Mouse (Mus musculus) MEL (cell line): ENCODE data around the gene Pcbp2.

Experiments used
- CHD2 ChIP-seq: IDR thresholded peaks from 2 replicates; pipeline ENCODE4 v1.6.1; 2011; ENCODE audit warnings: low read length, improper control_type of control experiment
- CTCF ChIP-seq, 3 experiments: IDR thresholded peaks in 2 of 3; conservative IDR thresholded peaks in 1 of 3; 2 replicates each; pipeline ENCODE4 v1.5.1; 2011 to 2012; ENCODE audit warnings: low read length in 3 of 3, low read depth in 2 of 3, mild to moderate bottlenecking in 2 of 3, improper control_type of control experiment in 1 of 3, inconsistent platforms in 1 of 3, mixed read lengths in 1 of 3, moderate library complexity in 1 of 3; ENCODE audit not compliant: control insufficient read depth in 1 of 3, insufficient read depth in 1 of 3, poor library complexity in 1 of 3, severe bottlenecking in 1 of 3
- ETS1 ChIP-seq: IDR thresholded peaks from 2 replicates; pipeline ENCODE4 v1.6.1; 2012; ENCODE audit warnings: low read depth, mild to moderate bottlenecking, inconsistent platforms, low read length, improper control_type of control experiment, moderate library complexity
- GABPA ChIP-seq: IDR thresholded peaks from 2 replicates; pipeline ENCODE4 v1.6.1; 2012; ENCODE audit warnings: low read depth, mild to moderate bottlenecking, inconsistent platforms, low read length, improper control_type of control experiment, moderate library complexity
- KAT2A ChIP-seq: conservative IDR thresholded peaks from 2 replicates; pipeline ENCODE4 v1.6.1; 2012; ENCODE audit warnings: low read depth, low read length, improper control_type of control experiment, inconsistent platforms
- MEF2A ChIP-seq: IDR thresholded peaks from 2 replicates; pipeline ENCODE4 v1.6.1; 2014; ENCODE audit warnings: low read depth, mild to moderate bottlenecking, inconsistent platforms, low read length, improper control_type of control experiment; ENCODE audit not compliant: poor library complexity, insufficient replicate concordance, severe bottlenecking; ENCODE audit errors: extremely low read depth
- POLR2A ChIP-seq, 2 experiments: IDR thresholded peaks; 2 replicates each; pipeline ENCODE4 v1.6.1; 2011 to 2012; ENCODE audit warnings: low read length in 2 of 2, mild to moderate bottlenecking in 2 of 2, control low read depth in 1 of 2, improper control_type of control experiment in 1 of 2, low read depth in 1 of 2, moderate library complexity in 1 of 2; ENCODE audit not compliant: control insufficient read depth in 1 of 2, insufficient read depth in 1 of 2, poor library complexity in 1 of 2
- RAD21 ChIP-seq: IDR thresholded peaks from 2 replicates; pipeline ENCODE4 v1.6.1; 2011; ENCODE audit warnings: mild to moderate bottlenecking, low read depth, low read length, improper control_type of control experiment
- RCOR1 ChIP-seq: IDR thresholded peaks from 2 replicates; pipeline ENCODE4 v1.6.1; 2012; ENCODE audit warnings: low read depth, mild to moderate bottlenecking, inconsistent platforms, low read length, improper control_type of control experiment
- TBP ChIP-seq: IDR thresholded peaks from 2 replicates; pipeline ENCODE4 v1.8.0; 2011; ENCODE audit warnings: low read depth, low read length, improper control_type of control experiment
- TCF12 ChIP-seq: IDR thresholded peaks from 2 replicates; pipeline ENCODE4 v1.6.1; 2014; ENCODE audit warnings: low read depth, mild to moderate bottlenecking, inconsistent platforms, low read length, improper control_type of control experiment, moderate library complexity
- USF1 ChIP-seq: IDR thresholded peaks from 2 replicates; pipeline ENCODE4 v1.6.1; 2014; ENCODE audit warnings: low read depth, mild to moderate bottlenecking, inconsistent platforms, low read length, improper control_type of control experiment, moderate library complexity
- USF2 ChIP-seq, 2 experiments: IDR thresholded peaks; 2 replicates each; pipeline ENCODE4 v1.6.1; 2011 to 2012; ENCODE audit warnings: improper control_type of control experiment in 2 of 2, low read length in 2 of 2, borderline replicate concordance in 1 of 2, inconsistent platforms in 1 of 2, low read depth in 1 of 2, mild to moderate bottlenecking in 1 of 2; ENCODE audit not compliant: insufficient read depth in 1 of 2
- ZNF384 ChIP-seq: IDR thresholded peaks from 2 replicates; pipeline ENCODE4 v1.6.1; 2012; ENCODE audit warnings: low read depth, mild to moderate bottlenecking, inconsistent platforms, low read length, improper control_type of control experiment

GRCm38 (mm10) chr15:102424657-102425056 lies 45.7 kb upstream of the Pcbp2 start:
- TF ChIP-seq CTCF (IDR thresholded peaks at IDR 0.05 in 2 of 3, conservative IDR thresholded peaks at IDR 0.05 in 1 of 3; ENCODE audit: control insufficient read depth in 1 of 3, insufficient read depth in 1 of 3, low read depth in 2 of 3, low read length in 3 of 3, poor library complexity in 1 of 3, severe bottlenecking in 1 of 3) (no peak), POLR2A (IDR thresholded peaks at IDR 0.05; ENCODE audit: control insufficient read depth in 1 of 2, insufficient read depth in 1 of 2, low read depth in 1 of 2, low read length in 2 of 2, poor library complexity in 1 of 2) (no peak), TCF12 (no peak), ZNF384 (no peak), TBP (no peak), USF2 (IDR thresholded peaks at IDR 0.05; ENCODE audit: borderline replicate concordance in 1 of 2, insufficient read depth in 1 of 2, low read depth in 1 of 2, low read length in 2 of 2) (no peak), RAD21 (no peak), RCOR1 (no peak), ETS1 (no peak), KAT2A (no peak), GABPA (no peak), MEF2A (no peak), USF1 (no peak), CHD2 (no peak)
